Mouse (Mus musculus) liver, embryonic 15.5 days (tissue): ENCODE measurements around the gene Gzmk. TPM values are rescaled to one million over a fixed set of nuclear protein-coding genes. Genes with fewer than 3 reads are reported as not detected.

ENCODE experiments used
- ATAC-seq: fragments of 200-750 bp; cut with Nextera tagmentation; 2 replicates; pipeline ENCODE4 v1.8.0; 2017; ENCODE audit warnings: moderate number of reproducible peaks, mild to moderate bottlenecking, moderate library complexity; ENCODE audit not compliant: insufficient read depth
- H3K27ac ChIP-seq: fragments of 300-500 bp; sonication (generic); replicated peaks from 2 replicates; pipeline ENCODE4 v1.5.1; 2015; ENCODE audit warnings: mild to moderate bottlenecking, inconsistent platforms
- H3K27me3 ChIP-seq: fragments of 300-500 bp; sonication (generic); 2 replicates; pipeline ENCODE4 v1.6.1; 2015; ENCODE audit warnings: mild to moderate bottlenecking, inconsistent platforms
- H3K36me3 ChIP-seq: fragments of 300-500 bp; sonication (generic); replicated peaks from 2 replicates; pipeline ENCODE4 v1.6.1; 2015; ENCODE audit warnings: moderate library complexity, mild to moderate bottlenecking, inconsistent platforms
- H3K4me1 ChIP-seq: fragments of 300-500 bp; sonication (generic); replicated peaks from 2 replicates; pipeline ENCODE4 v1.6.1; 2015; ENCODE audit warnings: inconsistent platforms
- H3K4me2 ChIP-seq: fragments of 300-500 bp; sonication (generic); 2 replicates; pipeline ENCODE4 v1.6.1; 2015; ENCODE audit warnings: moderate library complexity, mild to moderate bottlenecking, inconsistent platforms
- H3K4me3 ChIP-seq: fragments of 300-500 bp; sonication (generic); replicated peaks from 2 replicates; pipeline ENCODE4 v1.5.1; 2015; ENCODE audit warnings: mild to moderate bottlenecking, inconsistent platforms
- H3K9ac ChIP-seq: fragments of 300-500 bp; sonication (generic); 2 replicates; pipeline ENCODE4 v1.6.1; 2015; ENCODE audit warnings: moderate library complexity, mild to moderate bottlenecking, inconsistent platforms
- H3K9me3 ChIP-seq: fragments of 300-500 bp; sonication (generic); replicated peaks from 2 replicates; pipeline ENCODE4 v1.6.1; 2016; ENCODE audit warnings: inconsistent platforms
- WGBS: fragments of 180-500 bp; shearing (Covaris S2); methylation state at CpG from one replicate; pipeline ENCODE4 v1.1.7; 2015; ENCODE audit warnings: mixed read lengths; ENCODE audit not compliant: insufficient replicate concordance; 5-methylcytosine and 5-hydroxymethylcytosine counted together
- polyA plus RNA-seq: library from polyadenylated mRNA; unstranded; fragments of >200 nt; fragmentation: Nextera tagmentation; extraction: Ambion mirVana; gene quantifications from 2 replicates; pipeline ENCODE4 v1.2.1, GENCODE M21; 2015

The Gzmk gene
- polyA plus RNA-seq, 1 experiment from 2014 or later = not detected

DNA sequence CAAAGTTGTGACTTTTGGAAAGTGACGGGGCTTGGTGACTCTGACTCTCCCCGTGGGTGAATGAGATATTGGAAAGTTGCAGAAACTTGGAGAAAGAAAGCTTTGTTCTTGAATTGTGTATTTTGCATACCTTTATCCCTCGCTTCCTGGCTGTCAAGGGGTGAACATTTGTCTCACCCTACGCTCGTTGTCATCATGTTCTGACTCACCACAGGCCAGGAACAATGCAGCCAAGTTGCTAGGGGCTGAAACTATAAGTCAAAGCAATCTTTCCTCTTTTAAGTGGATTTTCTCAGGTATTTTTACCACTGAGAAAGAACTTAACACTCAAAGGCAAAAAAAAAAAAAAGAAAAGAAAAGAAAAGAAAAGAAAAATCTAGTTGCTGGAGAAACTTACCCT is 22.6 kb downstream of the Gzmk start:
- WGBS = 44% methylated on average over 5 of the region's 5 CpGs

DNA sequence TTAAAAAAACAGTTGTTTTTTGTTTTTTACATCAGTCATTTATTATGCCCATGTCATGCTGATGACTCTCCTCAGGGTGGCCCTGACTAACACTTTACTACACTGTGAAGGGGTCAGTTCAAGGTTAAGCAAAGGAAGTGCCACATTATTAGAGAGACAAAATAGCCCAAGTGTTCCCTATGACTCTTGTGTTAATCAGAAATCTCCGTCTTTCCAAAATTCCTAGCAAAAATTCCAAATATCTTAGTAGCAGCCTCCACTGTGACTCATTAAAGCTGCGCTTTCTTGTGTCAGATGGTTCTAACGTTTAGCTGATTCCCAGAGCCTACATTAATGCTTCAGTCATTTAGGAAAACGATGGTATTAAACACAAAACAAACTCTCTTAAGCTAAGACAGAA is 23.5 kb downstream of the Gzmk start:
- Histone ChIP-seq H3K9ac (no peak overlapping the region), H3K4me3 (no peak overlapping the region), H3K27ac (no peak overlapping the region), H3K27me3 (no peaks in the 10 kb centered on the region), H3K9me3 (no peaks in the 10 kb centered on the region), H3K36me3 (no peaks in the 10 kb centered on the region), H3K4me1 (no peaks in the 10 kb centered on the region), H3K4me2 (no peak overlapping the region)
- ATAC-seq = no peak
- WGBS = 54% methylated on average over 4 of the region's 4 CpGs

More for the DNA sequence above, 22.6 kb downstream of the Gzmk start:
- Histone ChIP-seq H3K27me3 (no peaks in the 10 kb centered on the region), H3K36me3 (no peaks in the 10 kb centered on the region), H3K4me2 (no peak overlapping the region), H3K4me3 (no peak overlapping the region), H3K4me1 (no peaks in the 10 kb centered on the region), H3K9me3 (no peaks in the 10 kb centered on the region), H3K9ac (no peak overlapping the region), H3K27ac (no peak overlapping the region)
- ATAC-seq = no peak

DNA sequence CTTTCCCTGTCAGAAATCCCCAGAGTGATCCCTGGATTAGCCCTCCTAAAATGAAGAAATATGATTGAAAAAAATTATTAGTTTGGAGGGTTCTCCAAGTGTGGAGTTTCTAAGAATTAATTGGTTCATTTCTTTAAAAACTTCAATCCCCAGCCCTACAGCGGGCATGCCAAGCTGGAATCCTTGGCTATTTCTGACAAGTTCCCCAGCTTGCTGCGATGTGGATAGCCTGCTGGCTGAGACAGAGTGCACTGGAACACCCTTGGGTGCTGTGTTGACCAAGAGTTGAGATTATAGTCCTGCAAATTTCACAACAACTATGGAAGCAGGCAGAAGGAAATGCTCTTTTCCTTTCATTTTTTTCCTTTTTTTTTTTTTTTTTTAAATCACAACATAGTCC is 24.1 kb downstream of the Gzmk start:
- 61% methylated on average over 2 of the region's 2 CpGs for WGBS
- H3K9ac ChIP-seq = no peak overlapping the region
- H3K4me1 ChIP-seq = no peaks in the 10 kb centered on the region
- H3K27me3 ChIP-seq = no peaks in the 10 kb centered on the region
- ATAC-seq = no peak
- no peaks in the 10 kb centered on the region for H3K36me3 ChIP-seq
- H3K27ac ChIP-seq = no peak overlapping the region
- no peak overlapping the region for H3K4me2 ChIP-seq
- H3K9me3 ChIP-seq = no peaks in the 10 kb centered on the region
- no peak overlapping the region for H3K4me3 ChIP-seq

DNA sequence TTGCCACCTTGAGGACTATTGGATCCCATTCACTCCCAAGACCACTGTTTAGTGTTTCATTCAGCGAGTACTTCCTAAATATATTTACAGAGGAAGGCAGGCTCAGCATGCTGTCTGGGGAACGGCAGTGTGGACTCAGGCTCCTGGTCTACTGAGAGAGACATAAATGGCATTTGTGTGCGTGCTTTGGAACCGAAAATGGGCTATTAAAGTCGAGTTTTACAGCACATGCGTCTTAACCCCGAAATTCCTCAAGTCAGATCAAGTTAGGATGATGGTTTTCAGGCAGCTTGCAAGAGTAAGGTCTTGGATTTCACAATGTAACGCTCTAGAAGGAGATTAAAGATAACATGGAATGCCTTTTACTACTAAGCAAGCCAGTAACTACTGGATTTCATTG is 25.0 kb downstream of the Gzmk start:
- no peak overlapping the region for H3K4me3 ChIP-seq
- H3K9ac ChIP-seq = no peak overlapping the region
- H3K27me3 ChIP-seq = no peaks in the 10 kb centered on the region
- H3K27ac ChIP-seq = no peak overlapping the region
- H3K36me3 ChIP-seq = no peaks in the 10 kb centered on the region
- no peak overlapping the region for H3K4me2 ChIP-seq
- WGBS = 56% methylated on average over 8 of the region's 8 CpGs
- H3K9me3 ChIP-seq = no peaks in the 10 kb centered on the region
- no peak for ATAC-seq
- H3K4me1 ChIP-seq = no peaks in the 10 kb centered on the region

DNA sequence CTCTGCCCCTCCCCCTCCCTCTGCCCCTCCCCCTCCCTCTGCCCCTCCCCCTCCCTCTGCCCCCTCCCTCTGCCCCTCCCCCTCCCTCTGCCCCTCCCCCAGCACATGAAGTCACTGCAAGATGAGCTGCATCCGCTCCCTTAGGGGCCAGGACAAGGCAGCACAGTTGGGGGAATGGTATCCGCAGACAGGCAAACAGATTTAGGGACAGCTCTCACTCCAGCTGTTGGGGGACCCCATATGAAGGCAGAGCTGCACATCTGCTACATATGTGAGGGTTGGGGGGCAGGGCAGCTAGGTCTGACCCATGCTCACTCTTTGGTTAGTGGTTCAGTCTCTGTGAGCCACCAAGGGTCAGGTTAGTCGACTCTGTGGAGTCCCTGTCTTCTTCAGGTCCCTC is 26.4 kb downstream of the Gzmk start:
- Histone ChIP-seq H3K4me3 (no peak overlapping the region), H3K27ac (no peak overlapping the region), H3K4me1 (no peaks in the 10 kb centered on the region), H3K4me2 (no peak overlapping the region), H3K27me3 (no peaks in the 10 kb centered on the region), H3K9me3 (no peaks in the 10 kb centered on the region), H3K36me3 (no peaks in the 10 kb centered on the region), H3K9ac (no peak overlapping the region)
- ATAC-seq = no peak
- WGBS = 62% methylated on average over 3 of the region's 3 CpGs

DNA sequence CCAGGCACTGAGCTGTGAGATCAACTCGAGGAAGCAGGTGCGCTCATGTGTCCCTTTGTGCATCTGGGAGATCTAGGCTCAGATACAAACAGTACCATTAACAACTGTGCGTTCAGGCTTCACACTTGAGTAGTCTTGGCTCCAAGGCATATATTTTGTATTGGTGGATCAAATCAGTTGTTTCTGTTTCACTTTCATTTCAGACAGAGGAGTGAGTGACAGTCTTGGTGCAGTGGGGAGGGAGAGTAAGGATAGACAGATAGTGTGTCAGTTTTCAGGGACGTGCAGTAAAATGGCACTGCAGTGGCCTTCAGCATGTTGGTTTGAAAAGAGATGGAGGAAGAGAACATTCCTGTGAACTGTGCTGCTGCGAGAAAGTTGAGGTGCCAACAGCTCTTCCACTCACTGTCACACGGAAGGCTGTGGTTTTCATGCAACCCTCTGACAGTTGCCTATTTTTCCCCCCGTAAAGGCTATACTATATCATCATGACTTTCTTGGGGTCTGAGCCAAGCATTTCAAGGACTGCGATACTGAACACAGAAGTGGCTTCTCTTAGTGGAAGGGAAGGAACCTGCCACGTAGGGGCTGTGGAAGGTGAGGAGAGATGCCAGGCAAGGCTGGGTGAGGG is 27.7 kb downstream of the Gzmk start:
- 44% methylated on average over 9 of the region's 9 CpGs for WGBS
- no peak overlapping the region for H3K9ac ChIP-seq
- no peaks in the 10 kb centered on the region for H3K9me3 ChIP-seq
- H3K4me1 ChIP-seq = no peaks in the 10 kb centered on the region
- no peaks in the 10 kb centered on the region for H3K36me3 ChIP-seq
- no peaks in the 10 kb centered on the region for H3K27me3 ChIP-seq
- ATAC-seq = no peak
- H3K27ac ChIP-seq = no peak overlapping the region
- H3K4me3 ChIP-seq = no peak overlapping the region
- no peak overlapping the region for H3K4me2 ChIP-seq

- Histone ChIP-seq H3K4me2 (no peak overlapping the region), H3K36me3 (no peaks in the 10 kb centered on the region), H3K27me3 (no peaks in the 10 kb centered on the region), H3K27ac (no peak overlapping the region), H3K4me1 (no peaks in the 10 kb centered on the region), H3K9ac (no peak overlapping the region), H3K4me3 (no peak overlapping the region), H3K9me3 (no peaks in the 10 kb centered on the region)
- ATAC-seq = no peak
- 62% methylated on average over 13 of the region's 13 CpGs for WGBS
Measured at GRCm38 (mm10) chr13:113196808-113197674, 28.7 kb downstream of the Gzmk start.

GRCm38 (mm10) chr13:113183720-113184119 is 42.0 kb downstream of the Gzmk start:
- no peak overlapping the region for H3K4me3 ChIP-seq
- H3K4me2 ChIP-seq = no peak overlapping the region
- H3K36me3 ChIP-seq = no peaks in the 10 kb centered on the region
- 75% methylated on average over 4 of the region's 4 CpGs for WGBS
- H3K27me3 ChIP-seq = no peaks in the 10 kb centered on the region
- no peak for ATAC-seq
- H3K9me3 ChIP-seq = no peaks in the 10 kb centered on the region
- no peak overlapping the region for H3K27ac ChIP-seq
- H3K4me1 ChIP-seq = no peaks in the 10 kb centered on the region
- no peak overlapping the region for H3K9ac ChIP-seq

DNA sequence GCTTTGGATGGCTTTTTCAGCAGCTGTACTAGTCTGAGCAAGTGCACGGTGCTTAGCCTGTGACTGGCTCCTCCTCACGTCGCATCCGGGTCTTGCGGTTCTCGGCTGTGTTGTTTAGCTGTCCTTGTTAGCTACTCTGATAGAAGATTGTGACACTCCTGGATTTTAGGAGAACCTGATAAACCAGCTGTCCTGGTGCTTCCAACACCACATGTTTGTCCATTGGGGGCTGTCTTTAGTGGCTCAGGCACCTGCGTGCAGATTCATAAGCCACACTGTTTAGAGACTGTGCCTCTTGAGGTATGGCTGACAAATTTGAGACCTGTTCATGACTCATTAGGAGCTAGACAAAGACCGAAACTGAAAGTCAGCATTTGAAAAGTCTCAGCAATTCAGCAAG is 42.4 kb downstream of the Gzmk start:
- 71% methylated on average over 8 of the region's 8 CpGs for WGBS
- Histone ChIP-seq H3K9me3 (no peaks in the 10 kb centered on the region), H3K36me3 (no peaks in the 10 kb centered on the region), H3K4me1 (no peaks in the 10 kb centered on the region), H3K27me3 (no peaks in the 10 kb centered on the region), H3K27ac (no peak overlapping the region), H3K4me3 (no peak overlapping the region), H3K4me2 (no peak overlapping the region), H3K9ac (no peak overlapping the region)
- no peak for ATAC-seq

DNA sequence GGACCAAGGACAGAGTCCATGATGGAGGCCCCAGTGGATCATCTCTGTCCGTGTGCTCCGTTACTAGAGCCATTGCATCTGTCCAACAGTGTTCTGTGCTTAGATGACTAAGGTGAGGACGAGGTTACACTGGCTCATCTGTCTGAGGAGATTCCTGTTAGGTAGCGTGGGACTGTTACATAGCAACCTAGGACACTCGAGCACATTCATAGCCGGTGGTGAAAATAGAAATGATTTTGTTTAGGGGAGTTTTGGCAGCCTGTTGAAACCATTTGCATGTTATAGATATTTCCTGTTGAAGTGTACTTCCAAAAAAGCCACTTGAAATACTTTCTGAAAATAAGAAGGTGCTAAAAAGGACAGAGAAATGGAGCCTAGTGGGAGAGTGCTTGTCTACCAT is 51.5 kb downstream of the Gzmk start:
- H3K4me1 ChIP-seq = no peaks in the 10 kb centered on the region
- no peaks in the 10 kb centered on the region for H3K9me3 ChIP-seq
- ATAC-seq = no peak
- WGBS = 68% methylated on average over 6 of the region's 6 CpGs
- no peak overlapping the region for H3K4me3 ChIP-seq
- no peak overlapping the region for H3K9ac ChIP-seq
- H3K27ac ChIP-seq = no peak overlapping the region
- H3K36me3 ChIP-seq = no peaks in the 10 kb centered on the region
- no peak overlapping the region for H3K4me2 ChIP-seq
- H3K27me3 ChIP-seq = no peaks in the 10 kb centered on the region

DNA sequence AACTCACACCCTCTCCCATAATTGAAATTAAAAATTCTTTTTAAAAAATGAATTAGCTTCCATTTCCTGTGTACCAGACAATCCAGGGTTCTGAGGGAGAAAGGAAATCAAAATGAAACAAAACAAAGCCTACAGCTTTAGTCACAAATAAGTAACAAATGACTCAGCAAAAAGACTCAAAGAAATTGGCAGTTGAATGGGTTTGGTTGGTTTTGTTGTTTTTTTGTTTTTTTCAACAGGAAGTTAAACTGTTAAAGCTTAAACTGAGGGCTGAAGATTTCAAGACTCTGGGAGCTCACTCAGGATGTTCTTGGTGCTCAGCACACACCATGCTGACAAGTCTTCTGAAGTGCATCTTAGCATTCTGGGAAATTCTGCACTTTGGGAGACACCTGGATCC is 55.5 kb downstream of the Gzmk start:
- Histone ChIP-seq H3K27me3 (no peaks in the 10 kb centered on the region), H3K36me3 (no peaks in the 10 kb centered on the region), H3K9me3 (no peaks in the 10 kb centered on the region), H3K4me3 (no peak overlapping the region), H3K4me2 (no peak overlapping the region), H3K9ac (no peak overlapping the region), H3K4me1 (no peaks in the 10 kb centered on the region), H3K27ac (no peak overlapping the region)
- ATAC-seq = no peak
